Mouse (Mus musculus) natural killer cell, adult 2 months (primary cell): ENCODE measurements around the gene Sept11.

Experiments
- DNase-seq, 2 experiments: peaks; one replicate each; pipeline ENCODE4 v3.0.0; 2022; ENCODE audit warnings: low spot score in 2 of 2

Sept11 gene

GRCm38 (mm10) chr5:93092857-93093622 lies at the start of gene Sept11:
Sept11 (plus strand) TSS chr5:93093437.
- DNase-seq: peak; percentile 88 to 91

GRCm38 (mm10) chr5:93043688-93044583 lies 49.3 kb upstream of the Sept11 start:
- no peak for DNase-seq

GRCm38 (mm10) chr5:93044584-93045370 lies 48.5 kb upstream of the Sept11 start, which contains the start of gene Sowahb:
Sowahb (minus strand) TSS chr5:93045022.
- DNase-seq: peak; percentile 15 to 23

- DNase-seq: no peak
These were observed 47.9 kb upstream of the Sept11 start for GRCm38 (mm10) chr5:93045371-93045714.

GRCm38 (mm10) chr5:93046306-93046845 lies 46.9 kb upstream of the Sept11 start:
- DNase-seq: no peak

GRCm38 (mm10) chr5:93048481-93049240 lies 44.6 kb upstream of the Sept11 start:
- no peak for DNase-seq

- no peak for DNase-seq
These were observed 43.3 kb upstream of the Sept11 start for GRCm38 (mm10) chr5:93049971-93050370.

- DNase-seq: no peak
These were observed 42.2 kb upstream of the Sept11 start for GRCm38 (mm10) chr5:93051041-93051440.

- no peak for DNase-seq
These were observed 41.3 kb upstream of the Sept11 start for GRCm38 (mm10) chr5:93051951-93052350.

GRCm38 (mm10) chr5:93053606-93054397 lies 39.4 kb upstream of the Sept11 start:
- no peak for DNase-seq

GRCm38 (mm10) chr5:93060865-93061264 lies 32.4 kb upstream of the Sept11 start:
- DNase-seq: no peak

GRCm38 (mm10) chr5:93077661-93078323 lies 15.4 kb upstream of the Sept11 start:
- no peak for DNase-seq

- no peak for DNase-seq
These were observed 13.6 kb upstream of the Sept11 start for GRCm38 (mm10) chr5:93079596-93079995.

- no peak for DNase-seq
These were observed 8.1 kb upstream of the Sept11 start for GRCm38 (mm10) chr5:93085015-93085598.

GRCm38 (mm10) chr5:93085900-93086299 lies 7.3 kb upstream of the Sept11 start:
- no peak for DNase-seq

- no peak for DNase-seq
These were observed 2.0 kb upstream of the Sept11 start for GRCm38 (mm10) chr5:93091266-93091665.

GRCm38 (mm10) chr5:93092147-93092781 lies 973 bp upstream of the Sept11 start:
- DNase-seq: peak; percentile 37 to 68

GRCm38 (mm10) chr5:93093638-93094527 lies 646 bp downstream of the Sept11 start:
- DNase-seq: peak; percentile 43 to 52
